Mouse (Mus musculus) olfactory bulb, adult 2 months (tissue): ENCODE data around the gene Krtdap. TPM values are rescaled to one million over a fixed set of nuclear protein-coding genes. Genes with fewer than 3 reads are reported as not detected.
"Not testable (repeated sequence)": the region's sequence is repeated elsewhere in the genome, so short reads cannot be mapped to it uniquely, and the experiment has no call there.

Experiments
- H3K27ac ChIP-seq: fragments of 200-500 bp; 2 replicates; pipeline ENCODE4 v1.5.1; 2012; ENCODE audit warnings: low read depth, low read length; ENCODE audit not compliant: insufficient read depth
- H3K4me1 ChIP-seq: fragments of 200-500 bp; 2 replicates; pipeline ENCODE4 v1.6.1; 2012; ENCODE audit warnings: low read length; ENCODE audit not compliant: control insufficient read depth, insufficient read depth
- H3K4me3 ChIP-seq: fragments of 200-500 bp; 2 replicates; pipeline ENCODE4 v1.5.1; 2012; ENCODE audit warnings: mild to moderate bottlenecking, low read depth, low read length, moderate library complexity; ENCODE audit not compliant: insufficient read depth
- CTCF ChIP-seq: fragments of 200-500 bp; IDR thresholded peaks from 2 replicates; pipeline ENCODE4 v1.5.1; 2012; ENCODE audit warnings: low read depth, mild to moderate bottlenecking, low read length, moderate library complexity; ENCODE audit not compliant: insufficient read depth
- POLR2A ChIP-seq: fragments of 200-500 bp; IDR thresholded peaks from 2 replicates; pipeline ENCODE4 v1.6.1; 2012; ENCODE audit warnings: mild to moderate bottlenecking, low read depth, low read length, moderate library complexity; ENCODE audit not compliant: insufficient read depth
- WGBS: fragments of 180-500 bp; shearing (Covaris S2); methylation state at CpG from one replicate; pipeline ENCODE4 v1.1.7; 2018; 5-methylcytosine and 5-hydroxymethylcytosine counted together
- polyA plus RNA-seq: library from polyadenylated mRNA; stranded (reverse); fragments of >200 nt; gene quantifications from 2 replicates; pipeline ENCODE4 v1.2.4, GENCODE M21; 2012; ENCODE audit warnings: low replicate concordance; ENCODE audit not compliant: missing spikeins, insufficient read depth, insufficient read length

Krtdap gene
- polyA plus RNA-seq = not detected in 2 replicates

- H3K4me3 ChIP-seq = no peak within 1 kb of the TSS
- H3K27ac ChIP-seq = no peak within 1 kb of the TSS
- H3K4me1 ChIP-seq = peaks cover 23% of the 10 kb centered on the region
- TF ChIP-seq CTCF (no peak), POLR2A (no peak)
- WGBS = 50% methylated on average over 15 of the region's 15 CpGs
Observed at GRCm38 (mm10) chr7:30787377-30788022, at the start of gene Krtdap. TSS of gene Krtdap (plus strand) at chr7:30787896.

GRCm38 (mm10) chr7:30742570-30742969, 45.1 kb upstream of the Krtdap start:
- not testable (repeated sequence) for H3K4me1 ChIP-seq, H3K4me3 ChIP-seq, H3K27ac ChIP-seq
- WGBS = 84% methylated on average over 2 of the region's 2 CpGs

- not testable (repeated sequence) for H3K4me1 ChIP-seq, H3K4me3 ChIP-seq, H3K27ac ChIP-seq
- 93% methylated on average over 3 of the region's 4 CpGs for WGBS
Observed at GRCm38 (mm10) chr7:30743617-30744016, 44.1 kb upstream of the Krtdap start, which contains the start of gene Gapdhs. TSS of gene Gapdhs (minus strand) at chr7:30743681.

- H3K4me1 ChIP-seq = peaks cover 3% of the 10 kb centered on the region; the same call in 1 of the 2 replicates
- H3K27ac ChIP-seq = no peak overlapping the region
- TF ChIP-seq POLR2A (no peak), CTCF (no peak)
- 41% methylated on average over 4 of the region's 4 CpGs for whole genome bisulfite sequencing
- H3K4me3 ChIP-seq = no peak overlapping the region
Observed at GRCm38 (mm10) chr7:30744022-30744598, 43.6 kb upstream of the Krtdap start.

GRCm38 (mm10) chr7:30747525-30748204, 40.0 kb upstream of the Krtdap start:
- Histone ChIP-seq H3K27ac (no peak overlapping the region), H3K4me1 (peaks cover 25% of the 10 kb centered on the region), H3K4me3 (no peak overlapping the region)
- WGBS = 88% methylated on average over 7 of the region's 7 CpGs
- no peak for TF ChIP-seq POLR2A

- TF ChIP-seq POLR2A = no peak
- TF ChIP-seq CTCF = no peak
- H3K4me1 ChIP-seq = peaks cover 29% of the 10 kb centered on the region
- H3K4me3 ChIP-seq = no peak overlapping the region
- WGBS = 73% methylated on average over 13 of the region's 13 CpGs
- H3K27ac ChIP-seq = no peak overlapping the region
Observed at GRCm38 (mm10) chr7:30749824-30750606, 37.7 kb upstream of the Krtdap start.

GRCm38 (mm10) chr7:30751086-30751669, 36.5 kb upstream of the Krtdap start, which contains the start of gene Sbsn:
TSS of gene Sbsn (plus strand) at chr7:30751471.
- TF ChIP-seq POLR2A (0 out of 2 replicates have a peak, but pooled peaks have one; percentile 19), CTCF (no peak)
- WGBS = 22% methylated on average over 5 of the region's 5 CpGs
- peaks cover 29% of the 10 kb centered on the region for H3K4me1 ChIP-seq
- H3K4me3 ChIP-seq = no peak within 1 kb of the TSS
- peak within 1 kb of the TSS; percentile 28 for H3K27ac ChIP-seq

GRCm38 (mm10) chr7:30757001-30757400, 30.7 kb upstream of the Krtdap start:
- Histone ChIP-seq H3K27ac (no peak overlapping the region), H3K4me1 (peaks cover 6% of the 10 kb centered on the region), H3K4me3 (no peak overlapping the region)
- TF ChIP-seq POLR2A (no peak), CTCF (no peak)
- 79% methylated on average over 3 of the region's 3 CpGs for WGBS
